Mouse (Mus musculus) CH12.LX (cell line): ENCODE results near the gene Pmpcb. TPM values are rescaled to one million over a fixed set of nuclear protein-coding genes. Genes with fewer than 3 reads are reported as not detected.
"Not testable (repeated sequence)": the region's sequence is repeated elsewhere in the genome, so short reads cannot be mapped to it uniquely, and the experiment has no call there.

ENCODE experiments used
- DNase-seq: peaks from one replicate; pipeline ENCODE4 v3.0.0-alpha.2; 2013; ENCODE audit errors: extremely low read depth
- H3K27ac ChIP-seq: 2 replicates; pipeline ENCODE4 v1.5.1; 2012; ENCODE audit warnings: low read depth, mild to moderate bottlenecking, control low read depth, moderate library complexity; ENCODE audit not compliant: insufficient read depth
- H3K27me3 ChIP-seq: replicated peaks from 2 replicates; pipeline ENCODE3; 2012; ENCODE audit warnings: inconsistent platforms
- H3K36me3 ChIP-seq, 2 experiments: replicated peaks in 1 of 2; 2 replicates each; pipeline versions ENCODE3 to v1.6.1; 2012; ENCODE audit warnings: inconsistent platforms in 1 of 2, low read length in 1 of 2, mild to moderate bottlenecking in 1 of 2, mixed read lengths in 1 of 2, moderate library complexity in 1 of 2; ENCODE audit not compliant: control insufficient read depth in 1 of 2, insufficient read depth in 1 of 2
- H3K4me1 ChIP-seq, 2 experiments: 2 replicates each; pipeline ENCODE4 v1.6.1; 2012; ENCODE audit warnings: inconsistent platforms in 1 of 2, moderate library complexity in 1 of 2; ENCODE audit not compliant: insufficient read depth in 2 of 2, control insufficient read depth in 1 of 2
- H3K4me2 ChIP-seq: 2 replicates; pipeline ENCODE4 v1.6.1; 2012; ENCODE audit warnings: low read depth, mild to moderate bottlenecking, control low read depth; ENCODE audit not compliant: poor library complexity, insufficient read depth, severe bottlenecking
- H3K4me3 ChIP-seq, 3 experiments: fragments of 150-350 bp in 1 of 3; sonication (generic) in 1 of 3; replicated peaks in 1 of 3; 2 replicates each; pipeline versions ENCODE3 to v1.5.1; 2011 to 2012; ENCODE audit warnings: low read depth in 2 of 3, low read length in 2 of 3, mild to moderate bottlenecking in 2 of 3, moderate library complexity in 2 of 3, control low read depth in 1 of 3, improper control_type of control experiment in 1 of 3, inconsistent platforms in 1 of 3, mixed read lengths in 1 of 3; ENCODE audit not compliant: poor library complexity in 1 of 3
- H3K79me2 ChIP-seq: replicated peaks from 2 replicates; pipeline ENCODE4 v1.6.1; 2012; ENCODE audit warnings: mild to moderate bottlenecking, moderate library complexity; ENCODE audit not compliant: control insufficient read depth, poor library complexity, insufficient read depth, severe bottlenecking; ENCODE audit errors: extremely low read depth
- H3K9ac ChIP-seq: 2 replicates; pipeline ENCODE4 v1.6.1; 2012; ENCODE audit warnings: low read depth, mild to moderate bottlenecking, control low read depth, moderate library complexity; ENCODE audit not compliant: insufficient read depth
- H3K9me3 ChIP-seq: replicated peaks from 2 replicates; pipeline ENCODE3; 2012; ENCODE audit warnings: low read length, inconsistent platforms, mixed read lengths
- BHLHE40 ChIP-seq: IDR thresholded peaks from 2 replicates; pipeline ENCODE4 v1.6.1; 2011; ENCODE audit warnings: mild to moderate bottlenecking, low read depth, low read length, improper control_type of control experiment
- CHD2 ChIP-seq: IDR thresholded peaks from 2 replicates; pipeline ENCODE4 v1.6.1; 2011; ENCODE audit warnings: low read length, improper control_type of control experiment
- E2F4 ChIP-seq: IDR thresholded peaks from 2 replicates; pipeline ENCODE4 v1.6.1; 2011; ENCODE audit warnings: low read depth, low read length, improper control_type of control experiment; ENCODE audit not compliant: insufficient replicate concordance
- ELF1 ChIP-seq: IDR thresholded peaks from 2 replicates; pipeline ENCODE4 v1.6.1; 2014; ENCODE audit warnings: low read depth, mild to moderate bottlenecking, inconsistent platforms, low read length, improper control_type of control experiment
- GABPA ChIP-seq: IDR thresholded peaks from 2 replicates; pipeline ENCODE4 v1.6.1; 2012; ENCODE audit warnings: low read depth, low read length, improper control_type of control experiment, inconsistent platforms; ENCODE audit not compliant: insufficient replicate concordance
- JUN ChIP-seq: IDR thresholded peaks from 2 replicates; pipeline ENCODE4 v1.6.1; 2011; ENCODE audit warnings: low read depth, mild to moderate bottlenecking, low read length, improper control_type of control experiment, moderate library complexity; ENCODE audit not compliant: insufficient read depth
- MEF2A ChIP-seq: IDR thresholded peaks from 2 replicates; pipeline ENCODE4 v1.6.1; 2014; ENCODE audit warnings: low read depth, mild to moderate bottlenecking, inconsistent platforms, low read length, improper control_type of control experiment, borderline replicate concordance
- NELFE ChIP-seq: IDR thresholded peaks from 2 replicates; pipeline ENCODE4 v1.6.1; 2011; ENCODE audit warnings: low read depth, low read length, improper control_type of control experiment
- SIN3A ChIP-seq: IDR thresholded peaks from 2 replicates; pipeline ENCODE4 v1.6.1; 2012; ENCODE audit warnings: low read length, improper control_type of control experiment, inconsistent platforms
- SMC3 ChIP-seq: IDR thresholded peaks from 2 replicates; pipeline ENCODE4 v1.6.1; 2011; ENCODE audit warnings: low read depth, low read length, improper control_type of control experiment
- ZC3H11A ChIP-seq: IDR thresholded peaks from 2 replicates; pipeline ENCODE4 v1.6.1; 2012; ENCODE audit warnings: low read depth, mild to moderate bottlenecking, inconsistent platforms, low read length, improper control_type of control experiment
- ZKSCAN1 ChIP-seq: IDR thresholded peaks from 2 replicates; pipeline ENCODE4 v1.6.1; 2012; ENCODE audit warnings: low read depth, inconsistent platforms, low read length, improper control_type of control experiment, borderline replicate concordance
- ZNF384 ChIP-seq: IDR thresholded peaks from 2 replicates; pipeline ENCODE4 v1.6.1; 2012; ENCODE audit warnings: low read depth, low read length, improper control_type of control experiment, inconsistent platforms
- dilution Hi-C: fragments of 300-500 bp; cut with MboI; formaldehyde crosslinking; loops from 2 replicates; pipeline ENCODE4 v1.14.3; 2020; ENCODE audit warnings: low sequenced_read_pairs; ENCODE audit not compliant: extremely low pct_unique_long_range_greater_than_20kb, extremely low pct_ligation_motif_present
- in situ Hi-C: fragments of 300-500 bp; cut with MboI; formaldehyde crosslinking; loops from 3 replicates; pipeline ENCODE4 v1.14.3; 2019; ENCODE audit warnings: low sequenced_read_pairs, low pct_ligation_motif_present, low pct_unique_long_range_greater_than_20kb, mixed read lengths
- polyA plus RNA-seq: library from polyadenylated mRNA; unstranded; fragments of >175 nt; gene quantifications from 2 replicates; pipeline ENCODE4 v1.2.1, GENCODE M21; 2012; ENCODE audit warnings: low read depth; ENCODE audit not compliant: insufficient read length
- total RNA-seq, 2 experiments: library from RNA; depleted of rRNA; stranded (reverse); fragments of 300-350 nt in 1 of 2; fragments of >200 nt in 1 of 2; gene quantifications; 2 replicates each; pipeline ENCODE4 v1.2.3; 2012 to 2014

Gene Pmpcb
- total and polyA plus RNA-seq, 3 experiments, result 113 to 166 (median 165) TPM

DNA sequence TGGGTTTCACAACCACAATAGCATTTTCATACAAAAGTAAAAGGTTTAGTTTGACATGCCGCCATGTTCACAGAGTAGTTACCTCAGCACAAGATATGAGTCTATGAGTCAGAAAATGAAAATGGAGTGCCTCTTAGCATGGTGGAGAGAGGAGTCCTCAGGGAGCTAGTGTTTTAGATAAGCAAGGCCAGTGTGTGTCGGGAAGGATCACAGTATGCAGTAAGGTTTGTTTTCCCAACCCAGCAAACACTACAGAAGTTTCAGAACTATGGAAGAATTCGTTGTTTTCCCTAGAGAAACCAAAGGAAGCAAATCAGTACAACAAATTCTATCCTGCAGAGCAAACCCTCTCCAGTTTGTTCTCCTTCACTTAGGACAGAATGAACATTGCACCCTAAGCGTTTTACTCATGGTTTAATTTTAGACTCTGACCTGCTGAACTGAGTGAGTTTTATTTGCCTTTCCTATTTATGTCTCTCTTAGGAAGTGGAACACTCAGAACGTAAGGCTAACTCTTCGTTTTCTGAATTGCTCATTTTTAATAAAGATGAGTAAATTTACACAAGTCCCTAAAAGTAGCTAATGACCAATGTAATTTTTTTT is 34.0 kb upstream of the Pmpcb start:
- no peak overlapping the region for H3K4me3 ChIP-seq
- peaks cover 3 to 10% of the 10 kb centered on the region in 2 experiments; a peak in 3 of 4 replicates for H3K4me1 ChIP-seq
- peak overlapping the region; percentile 18; the same call in 1 of the 2 replicates for H3K9ac ChIP-seq
- TF ChIP-seq BHLHE40, result no peak
- peak; percentile 70; the same call in 1 of the 2 replicates for TF ChIP-seq MEF2A
- TF ChIP-seq ELF1, result no peak
- dilution Hi-C loops, result no loop called here
- H3K79me2 ChIP-seq, result no peaks in the 10 kb centered on the region
- peak; percentile 16 for DNase-seq
- no peaks in the 10 kb centered on the region for H3K27me3 ChIP-seq
- peak overlapping the region; percentile 51 for H3K4me2 ChIP-seq
- in situ Hi-C loops, result no loop called here
- H3K36me3 ChIP-seq, result no peaks in the 10 kb centered on the region
- no peak overlapping the region for H3K27ac ChIP-seq
- no peaks in the 10 kb centered on the region for H3K9me3 ChIP-seq

DNA sequence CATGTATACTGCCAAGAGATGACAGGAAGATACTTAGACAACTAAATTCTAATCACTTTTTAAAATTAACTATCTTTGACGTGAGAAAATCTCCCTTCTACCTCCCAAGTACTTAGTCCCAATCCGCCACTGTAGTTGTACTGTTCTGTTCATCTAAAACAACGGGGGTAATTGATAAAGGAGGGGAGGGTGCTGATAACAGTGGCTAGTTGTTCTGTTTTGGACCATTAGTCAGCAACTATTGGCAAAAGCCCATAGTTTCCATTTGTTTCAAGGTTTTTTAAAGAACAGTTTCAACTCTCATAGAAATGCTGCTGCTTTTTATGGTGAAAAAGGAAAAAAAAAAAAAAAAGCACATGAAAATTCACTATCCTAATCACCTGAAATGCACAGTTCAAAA is 33.2 kb upstream of the Pmpcb start:
- H3K9ac ChIP-seq, result no peak overlapping the region
- TF ChIP-seq CHD2, result no peak
- no peak for TF ChIP-seq NELFE
- TF ChIP-seq ZNF384, result peak; percentile 20; the same call in 1 of the 2 replicates
- in situ Hi-C loops (no loop called here), dilution Hi-C loops (no loop called here)
- H3K4me3 ChIP-seq, result no peak overlapping the region
- no peak overlapping the region for H3K27ac ChIP-seq
- H3K36me3 ChIP-seq, result no peaks in the 10 kb centered on the region
- no peak for DNase-seq
- peaks cover 3 to 10% of the 10 kb centered on the region in 2 experiments; a peak in 3 of 4 replicates for H3K4me1 ChIP-seq
- H3K9me3 ChIP-seq, result no peaks in the 10 kb centered on the region
- no peaks in the 10 kb centered on the region for H3K27me3 ChIP-seq
- no peaks in the 10 kb centered on the region for H3K79me2 ChIP-seq
- H3K4me2 ChIP-seq, result no peak overlapping the region

DNA sequence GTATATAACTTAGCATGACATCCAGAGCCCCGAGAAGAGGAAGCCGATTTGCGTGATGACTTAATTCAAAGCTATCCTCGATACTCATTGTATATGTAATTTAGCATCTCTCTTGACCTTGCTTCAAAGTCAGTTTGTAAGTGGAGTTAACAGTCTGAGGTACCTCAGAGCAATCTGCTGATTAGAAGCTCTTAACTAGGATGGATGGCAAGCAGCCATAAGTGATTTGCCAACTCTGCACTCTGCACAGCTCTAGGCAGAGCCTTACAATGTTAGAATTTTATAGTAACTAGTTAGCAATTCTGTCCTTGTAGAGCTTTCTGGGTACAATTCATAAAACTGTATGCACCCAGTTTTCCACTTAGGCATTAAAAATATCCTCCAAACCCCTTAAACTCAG is 30.4 kb upstream of the Pmpcb start:
- Histone ChIP-seq H3K4me1 (peaks cover 3 to 10% of the 10 kb centered on the region in 2 experiments; a peak in 3 of 4 replicates), H3K36me3 (no peaks in the 10 kb centered on the region), H3K4me2 (no peak overlapping the region), H3K4me3 (no peak overlapping the region), H3K27me3 (no peaks in the 10 kb centered on the region), H3K9ac (no peak overlapping the region), H3K27ac (no peak overlapping the region), H3K9me3 (no peaks in the 10 kb centered on the region), H3K79me2 (no peaks in the 10 kb centered on the region)
- TF ChIP-seq MEF2A (no peak), ZKSCAN1 (no peak), GABPA (no peak), SMC3 (no peak), SIN3A (no peak), ZC3H11A (no peak), JUN (no peak), ELF1 (no peak), E2F4 (no peak)
- dilution Hi-C loops (no loop called here), in situ Hi-C loops (no loop called here)
- DNase-seq, result no peak

DNA sequence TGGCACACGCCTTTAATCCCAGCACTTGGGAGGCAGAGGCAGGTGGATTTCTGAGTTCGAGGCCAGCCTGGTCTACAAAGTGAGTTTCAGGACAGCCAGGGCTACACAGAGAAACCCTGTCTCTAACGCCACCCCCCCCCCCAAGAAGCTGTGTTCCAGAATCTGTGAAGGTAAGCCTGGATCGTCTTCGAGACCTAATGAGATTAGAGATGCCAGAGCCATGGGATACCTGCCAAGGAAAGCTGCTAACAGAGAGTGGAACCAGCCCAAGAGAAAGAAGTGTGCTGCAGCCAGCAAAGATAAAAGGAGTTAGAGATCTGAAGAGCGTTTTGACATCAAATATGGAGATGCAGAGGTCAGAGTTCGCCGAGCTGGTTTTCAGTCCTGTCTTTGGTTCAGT is 28.9 kb upstream of the Pmpcb start:
- DNase-seq, H3K9ac ChIP-seq, dilution Hi-C loops, H3K9me3 ChIP-seq, H3K36me3 ChIP-seq, H3K79me2 ChIP-seq, H3K27ac ChIP-seq, H3K27me3 ChIP-seq, H3K4me3 ChIP-seq, H3K4me1 ChIP-seq, H3K4me2 ChIP-seq, in situ Hi-C loops: not testable (repeated sequence)
